Mouse (Mus musculus) bone marrow, adult 2 months (tissue): ENCODE results near the gene Ocm. TPM values are rescaled to one million over a fixed set of nuclear protein-coding genes. Genes with fewer than 3 reads are reported as not detected.

Source experiments
- H3K27ac ChIP-seq: fragments of 200-500 bp; 2 replicates; pipeline ENCODE4 v1.5.1; 2012; ENCODE audit warnings: low read depth, mild to moderate bottlenecking, control low read depth, inconsistent platforms, low read length; ENCODE audit not compliant: control insufficient read depth, poor library complexity, insufficient read depth
- H3K4me1 ChIP-seq: fragments of 200-500 bp; 2 replicates; pipeline ENCODE4 v1.6.1; 2011; ENCODE audit warnings: low read length; ENCODE audit not compliant: control insufficient read depth, insufficient read depth
- H3K4me3 ChIP-seq: fragments of 200-500 bp; replicated peaks from 2 replicates; pipeline ENCODE3; 2011; ENCODE audit warnings: mild to moderate bottlenecking, low read depth, low read length, control low read depth; ENCODE audit not compliant: control insufficient read depth
- CTCF ChIP-seq: fragments of 200-500 bp; IDR thresholded peaks from 2 replicates; pipeline ENCODE4 v1.5.1; 2011; ENCODE audit warnings: low read length, control low read depth; ENCODE audit not compliant: control insufficient read depth, insufficient read depth
- POLR2A ChIP-seq: fragments of 200-500 bp; IDR thresholded peaks from 2 replicates; pipeline ENCODE4 v1.6.1; 2011; ENCODE audit warnings: low read depth, mild to moderate bottlenecking, control low read depth, low read length, borderline replicate concordance; ENCODE audit not compliant: control insufficient read depth
- WGBS: fragments of 180-500 bp; shearing (Covaris S2); methylation state at CpG from one replicate; pipeline ENCODE4 v1.1.7; 2018; 5-methylcytosine and 5-hydroxymethylcytosine counted together
- polyA plus RNA-seq: library from polyadenylated mRNA; stranded (reverse); fragments of >200 nt; gene quantifications from 2 replicates; pipeline ENCODE4 v1.2.4, GENCODE M21; 2011; ENCODE audit warnings: low replicate concordance; ENCODE audit not compliant: missing spikeins, insufficient read depth, insufficient read length

Ocm gene
- polyA plus RNA-seq, 1 experiment, result not detected

DNA sequence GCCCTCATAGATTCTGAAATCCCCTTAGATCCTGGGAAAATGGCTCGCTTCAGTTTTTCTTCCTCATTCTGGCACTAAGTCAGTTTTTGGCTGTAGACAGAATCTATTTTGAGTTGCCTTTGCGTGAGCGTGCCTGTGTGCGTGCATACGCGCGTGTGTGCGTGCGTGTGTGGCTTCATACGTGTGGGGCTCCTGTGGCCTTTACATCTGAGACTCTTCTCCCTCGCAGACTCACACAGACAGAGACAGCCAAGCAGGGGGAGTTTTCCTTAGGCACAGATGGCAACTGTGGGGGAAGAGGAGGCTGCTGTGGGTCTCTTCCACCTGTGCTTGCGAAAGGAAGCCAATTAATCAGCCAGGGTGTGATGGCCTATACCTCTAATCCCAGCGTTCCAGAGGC is 20.9 kb upstream of the Ocm start:
- Histone ChIP-seq H3K4me3 (no peak overlapping the region), H3K27ac (0 out of 2 replicates have a peak overlapping the region, but pooled peaks have one; percentile 29), H3K4me1 (no peaks in the 10 kb centered on the region)
- 58% methylated on average over 13 of the region's 13 CpGs for WGBS
- TF ChIP-seq CTCF, result no peak
- no peak for TF ChIP-seq POLR2A

DNA sequence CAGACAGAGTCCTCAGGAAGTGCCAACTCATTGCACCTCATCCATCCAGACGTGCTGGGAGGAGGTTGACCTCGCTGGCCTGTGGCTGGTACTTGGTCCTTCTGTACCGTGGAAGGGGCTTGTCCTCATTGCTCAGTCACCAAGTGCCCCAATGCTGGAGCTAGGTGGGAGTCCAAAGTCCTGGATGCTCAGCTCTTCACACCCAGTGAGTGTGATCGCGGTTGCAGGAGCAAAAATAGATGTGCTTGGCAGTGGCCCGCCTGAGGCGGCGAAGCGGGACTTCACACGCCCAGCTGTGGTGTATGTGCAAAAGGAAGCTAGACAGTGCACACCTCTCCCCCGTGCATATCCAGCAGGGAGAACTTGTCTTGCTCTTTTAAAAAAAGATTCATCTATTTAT is 16.7 kb upstream of the Ocm start:
- no peak overlapping the region for H3K27ac ChIP-seq
- WGBS, result 67% methylated on average over 11 of the region's 11 CpGs
- H3K4me1 ChIP-seq, result no peaks in the 10 kb centered on the region; the same call in 1 of the 2 replicates
- no peak overlapping the region for H3K4me3 ChIP-seq
- no peak for TF ChIP-seq POLR2A
- no peak for TF ChIP-seq CTCF

GRCm38 (mm10) chr5:144040720-144041364 is 14.4 kb upstream of the Ocm start:
- no peak overlapping the region for H3K4me3 ChIP-seq
- H3K27ac ChIP-seq, result no peak overlapping the region
- TF ChIP-seq POLR2A (no peak), CTCF (peak; percentile 96)
- 37% methylated on average over 11 of the region's 11 CpGs for WGBS
- H3K4me1 ChIP-seq, result no peaks in the 10 kb centered on the region; the same call in 1 of the 2 replicates

DNA sequence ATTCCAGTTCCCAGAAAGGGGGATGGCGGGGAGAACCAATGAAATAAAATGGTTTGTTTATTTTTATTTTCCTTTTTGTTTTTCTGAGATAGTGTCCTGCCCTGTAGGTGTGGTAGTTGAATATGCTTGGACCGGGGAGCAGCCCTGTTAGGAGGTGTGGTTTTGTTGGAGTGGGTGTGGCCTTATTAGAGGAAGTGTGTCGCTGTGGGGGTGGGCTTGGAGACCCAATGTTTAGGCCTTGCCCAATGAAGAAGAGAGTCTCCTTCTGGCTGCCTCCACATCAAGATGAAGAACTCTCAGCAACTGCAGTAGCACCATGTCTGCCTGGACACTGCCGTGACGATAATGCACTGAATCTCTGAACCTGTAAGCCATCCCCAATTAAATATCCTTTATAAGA is 13.4 kb upstream of the Ocm start:
- H3K27ac ChIP-seq, result no peak overlapping the region
- 73% methylated on average over 5 of the region's 5 CpGs for WGBS
- TF ChIP-seq POLR2A (no peak), CTCF (no peak)
- H3K4me1 ChIP-seq, result no peaks in the 10 kb centered on the region; the same call in 1 of the 2 replicates
- H3K4me3 ChIP-seq, result no peak overlapping the region

- H3K27ac ChIP-seq, result no peak overlapping the region
- no peak for TF ChIP-seq CTCF
- TF ChIP-seq POLR2A, result no peak
- no peaks in the 10 kb centered on the region; the same call in 1 of the 2 replicates for H3K4me1 ChIP-seq
- 68% methylated on average over 9 of the region's 9 CpGs for WGBS
- H3K4me3 ChIP-seq, result no peak overlapping the region
Observed at GRCm38 (mm10) chr5:144039156-144039675, 12.7 kb upstream of the Ocm start.

GRCm38 (mm10) chr5:144036952-144037351 is 10.5 kb upstream of the Ocm start:
- TF ChIP-seq CTCF (no peak), POLR2A (no peak)
- Histone ChIP-seq H3K4me1 (peaks cover 1% of the 10 kb centered on the region; the same call in 1 of the 2 replicates), H3K27ac (no peak overlapping the region), H3K4me3 (no peak overlapping the region)
- 65% methylated on average over 17 of the region's 17 CpGs for WGBS

DNA sequence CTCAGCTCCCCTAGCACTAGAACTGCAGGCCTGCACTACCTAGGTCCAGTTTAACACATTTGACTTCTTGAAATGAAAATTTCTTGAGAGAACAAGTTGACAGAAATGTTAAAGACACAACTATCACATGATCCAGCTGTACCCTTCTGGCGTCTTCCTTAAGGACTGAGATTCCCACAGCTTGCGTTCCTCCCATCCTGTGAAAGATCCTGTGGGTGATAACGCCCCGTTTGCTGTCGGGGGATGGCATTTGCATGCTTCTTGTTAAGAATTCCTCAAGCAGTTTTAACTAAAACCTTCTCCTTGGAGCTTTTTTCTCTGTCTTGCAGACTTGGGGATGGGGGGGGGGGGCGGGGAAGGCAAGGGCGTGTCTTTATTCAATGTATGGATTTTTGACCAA is 8.1 kb upstream of the Ocm start:
- TF ChIP-seq CTCF (no peak), POLR2A (no peak)
- H3K4me3 ChIP-seq, result no peak overlapping the region
- no peak overlapping the region for H3K27ac ChIP-seq
- 81% methylated on average over 7 of the region's 7 CpGs for WGBS
- peaks cover 1% of the 10 kb centered on the region; the same call in 1 of the 2 replicates for H3K4me1 ChIP-seq

DNA sequence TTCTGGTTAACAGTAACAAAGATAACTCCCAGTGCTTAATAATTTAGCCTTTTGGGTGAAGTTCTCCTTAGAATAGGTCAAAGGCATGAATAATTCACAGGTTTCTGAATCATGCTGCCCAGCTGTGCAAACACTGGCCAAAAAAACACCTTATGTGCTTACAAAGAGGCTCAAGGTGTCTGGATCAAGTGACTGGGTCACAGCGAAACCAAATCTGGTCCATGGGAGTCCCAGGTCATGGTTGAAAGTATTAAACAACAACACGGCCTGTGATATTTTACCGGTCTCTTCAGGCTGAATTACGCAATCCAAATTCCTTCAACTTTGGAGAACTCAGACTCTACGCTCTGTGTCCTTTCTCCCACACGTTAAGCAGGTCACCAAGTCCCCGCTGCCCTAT is 6.0 kb upstream of the Ocm start:
- peaks cover 1% of the 10 kb centered on the region; the same call in 1 of the 2 replicates for H3K4me1 ChIP-seq
- TF ChIP-seq CTCF, result no peak
- TF ChIP-seq POLR2A, result no peak
- no peak overlapping the region for H3K27ac ChIP-seq
- 59% methylated on average over 7 of the region's 7 CpGs for WGBS
- no peak overlapping the region for H3K4me3 ChIP-seq

- Histone ChIP-seq H3K27ac (no peak overlapping the region), H3K4me1 (peaks cover 1% of the 10 kb centered on the region; the same call in 1 of the 2 replicates), H3K4me3 (no peak overlapping the region)
- TF ChIP-seq CTCF, result no peak
- TF ChIP-seq POLR2A, result no peak
- WGBS, result 52% methylated on average over 9 of the region's 9 CpGs
Observed at GRCm38 (mm10) chr5:144015845-144016244, 10.6 kb downstream of the Ocm start.
